Mouse (Mus musculus) olfactory bulb, adult 2 months (tissue): ENCODE data around the gene Fga.

Experiments
- CTCF ChIP-seq: fragments of 200-500 bp; IDR thresholded peaks from 2 replicates; pipeline ENCODE4 v1.5.1; 2012; ENCODE audit warnings: low read depth, mild to moderate bottlenecking, low read length, moderate library complexity; ENCODE audit not compliant: insufficient read depth
- POLR2A ChIP-seq: fragments of 200-500 bp; IDR thresholded peaks from 2 replicates; pipeline ENCODE4 v1.6.1; 2012; ENCODE audit warnings: mild to moderate bottlenecking, low read depth, low read length, moderate library complexity; ENCODE audit not compliant: insufficient read depth

GRCm38 (mm10) chr3:83003068-83003467 is 22.8 kb upstream of the Fga start:
- TF ChIP-seq CTCF (no peak), POLR2A (no peak)
